Mouse (Mus musculus) inflammation-experienced regulatory T-cells, adult 6 months (primary cell): ENCODE measurements around the gene Tcerg1l. TPM values are rescaled to one million over a fixed set of nuclear protein-coding genes. Genes with fewer than 3 reads are reported as not detected.

Experiments used
- ATAC-seq: one replicate; pipeline ENCODE4 v1.8.0; 2017
- polyA plus RNA-seq, 3 experiments: library from polyadenylated mRNA; unstranded; fragments of 100-300 nt; shearing (Covaris generic); gene quantifications; one replicate each; pipeline ENCODE4 v1.2.1; 2017

Gene Tcerg1l
- polyA plus RNA-seq, 3 experiments from 2014 or later: not detected

DNA sequence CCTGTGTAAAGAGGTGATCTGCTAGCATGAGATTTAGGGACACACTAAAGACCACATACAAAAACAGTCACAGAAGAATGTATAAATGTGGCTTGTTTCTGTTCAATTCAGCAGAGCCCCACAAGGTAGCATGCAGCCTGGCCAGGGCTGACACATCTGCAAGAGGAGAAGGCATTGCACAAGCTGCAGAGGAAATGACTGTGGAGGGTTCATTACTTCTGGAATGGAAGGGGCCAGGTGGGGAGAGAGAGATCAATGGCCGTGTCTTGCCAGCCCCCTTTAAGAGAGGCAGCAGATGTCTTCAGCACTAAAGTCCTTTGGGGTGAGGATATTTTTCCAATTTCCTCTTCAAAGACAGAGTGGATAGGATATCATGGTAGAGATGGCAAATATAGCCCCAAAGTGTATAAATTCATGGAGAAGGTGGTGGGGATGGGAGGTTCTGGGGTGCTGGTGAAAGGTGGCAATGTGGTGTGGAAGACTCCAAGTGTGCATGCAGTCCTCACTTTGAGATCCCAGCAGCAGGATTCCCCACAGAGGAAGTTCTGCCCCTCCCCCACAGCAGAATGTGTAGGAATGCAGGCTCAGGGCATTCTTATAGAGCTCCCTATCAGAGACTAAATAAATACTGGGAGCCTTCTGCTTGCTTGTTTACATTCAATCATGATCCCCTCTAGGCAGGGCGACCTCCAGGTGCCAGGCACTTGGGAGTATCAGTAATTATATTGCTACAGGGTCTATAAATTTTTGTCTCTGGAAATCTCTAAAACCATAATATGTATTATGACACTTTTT lies 40.7 kb downstream of the Tcerg1l start:
- no peak for ATAC-seq

DNA sequence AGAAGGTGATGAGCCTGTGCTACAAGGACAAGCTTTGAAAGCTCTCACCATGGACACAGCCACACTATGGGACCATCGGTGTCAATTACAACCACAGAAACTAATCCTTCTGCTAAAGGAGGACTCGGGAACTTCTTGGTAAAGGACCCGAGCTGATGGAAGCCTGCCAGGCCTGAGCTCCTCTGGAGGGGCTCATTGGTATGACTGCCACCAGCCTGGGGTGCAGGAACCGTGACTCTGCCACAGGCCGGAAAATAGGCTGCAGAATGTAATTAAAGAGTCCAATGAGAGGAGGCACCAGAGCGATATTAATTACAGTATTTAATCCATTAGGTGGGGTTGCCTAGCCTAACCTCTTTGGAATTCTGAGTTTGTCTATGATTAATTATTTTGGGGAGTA lies 52.1 kb downstream of the Tcerg1l start:
- no peak for ATAC-seq

DNA sequence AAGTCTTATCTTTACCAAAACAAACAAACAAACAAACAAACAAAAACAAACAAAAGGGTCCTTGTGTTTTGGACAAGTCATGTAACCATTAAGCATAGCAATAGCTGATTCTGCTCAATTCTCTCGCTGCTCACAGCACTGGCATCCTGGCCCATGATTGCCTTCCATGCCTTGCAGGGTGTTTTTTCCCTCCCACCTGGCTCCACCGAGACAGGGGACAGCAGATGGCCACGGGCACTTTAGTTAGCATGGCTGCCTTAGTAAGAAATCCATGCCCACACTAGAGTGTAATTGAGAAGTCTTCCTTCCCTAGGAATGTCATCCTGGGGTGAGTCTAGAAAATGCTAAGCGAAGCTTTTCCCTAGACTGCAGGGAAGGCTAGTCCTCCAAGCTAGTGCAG lies 59.1 kb downstream of the Tcerg1l start:
- no peak for ATAC-seq

DNA sequence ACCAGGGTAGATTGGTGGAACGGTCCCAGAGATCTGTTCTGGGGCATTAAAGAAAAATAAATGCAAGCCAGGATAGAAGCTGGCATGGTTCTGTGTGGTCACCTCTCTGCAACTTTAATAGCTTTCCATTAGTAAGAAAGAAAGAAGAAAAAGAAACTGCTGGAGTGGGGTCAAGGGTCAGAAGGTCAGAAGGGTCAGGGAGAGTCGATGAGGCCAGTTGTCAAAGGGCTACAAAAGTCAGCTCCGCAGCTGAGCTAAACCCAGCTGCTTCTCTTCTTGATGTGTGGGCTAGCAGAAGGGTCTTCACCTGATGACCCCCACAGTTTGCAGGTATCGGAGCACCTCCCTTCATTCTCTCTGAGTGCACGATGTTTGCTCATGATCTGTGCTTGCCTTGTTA lies 59.6 kb downstream of the Tcerg1l start:
- no peak for ATAC-seq

DNA sequence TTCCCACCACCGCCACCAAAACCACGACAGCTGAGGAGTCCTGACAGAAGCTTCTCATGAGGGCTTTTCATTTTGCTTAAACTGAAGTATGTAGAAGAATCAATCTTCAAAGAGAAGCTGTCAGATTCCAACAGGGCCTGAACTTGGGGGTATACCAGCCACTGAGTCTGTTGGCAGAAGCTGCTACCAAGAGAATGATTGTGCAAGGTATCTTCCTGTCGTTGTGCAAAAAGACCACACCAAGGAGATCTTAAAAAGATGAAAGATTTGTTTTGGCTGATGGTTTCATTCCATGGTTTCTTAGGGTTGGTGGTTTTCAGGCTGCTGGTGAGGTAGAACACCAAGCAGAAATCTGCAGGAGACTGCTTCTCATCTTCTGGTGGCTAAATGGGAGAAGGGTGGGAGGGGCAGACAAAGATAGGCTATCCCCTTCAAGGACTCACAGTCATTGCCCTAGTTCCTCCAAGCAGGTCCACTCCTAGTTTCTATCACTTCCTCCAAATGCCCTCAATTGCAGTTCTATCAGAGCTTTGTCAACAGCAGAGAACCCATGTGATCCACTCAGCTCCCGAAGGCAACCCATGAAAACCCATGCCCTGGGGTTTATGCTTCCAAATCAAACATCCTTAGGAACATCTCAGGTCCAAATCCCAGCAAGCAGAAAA lies 64.9 kb downstream of the Tcerg1l start:
- no peak for ATAC-seq

DNA sequence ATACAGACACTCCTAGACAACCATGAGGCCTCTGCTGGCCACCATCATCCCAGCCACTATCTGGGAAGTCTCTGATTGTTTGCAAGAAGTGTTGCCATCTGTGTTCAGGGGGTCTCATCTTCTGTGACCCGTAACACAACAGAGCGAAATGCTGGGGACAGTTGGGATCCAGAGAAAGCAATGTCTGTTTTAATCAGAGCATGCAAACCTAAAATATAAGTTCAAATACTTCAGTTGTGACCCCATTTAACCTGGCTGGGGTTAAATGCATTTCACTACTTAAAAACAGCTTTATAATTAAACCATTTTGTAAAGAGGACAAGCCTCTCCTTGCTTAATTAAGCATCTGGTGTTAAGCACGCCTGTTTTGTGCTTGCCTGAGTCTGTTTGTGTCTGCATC lies 66.3 kb downstream of the Tcerg1l start:
- no peak for ATAC-seq

DNA sequence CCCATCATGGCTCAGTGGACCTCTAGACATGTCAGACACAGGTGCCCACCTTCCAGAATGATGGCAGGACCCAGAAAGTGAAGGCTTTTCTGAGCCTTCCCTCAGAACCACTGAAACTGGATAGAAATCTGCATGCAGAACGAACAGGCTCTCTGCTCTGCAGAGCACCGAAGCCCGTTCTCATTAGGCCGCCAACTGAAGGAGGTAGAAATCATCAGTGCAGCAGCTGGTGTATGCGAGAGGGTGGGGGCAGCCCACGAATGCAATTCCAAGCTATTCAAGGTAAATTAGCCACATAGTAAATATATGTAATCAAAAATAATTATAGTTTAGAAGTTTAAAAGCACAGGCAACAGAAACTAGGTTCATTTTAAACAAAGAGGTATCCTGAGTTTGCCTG lies 68.9 kb downstream of the Tcerg1l start:
- no peak for ATAC-seq

DNA sequence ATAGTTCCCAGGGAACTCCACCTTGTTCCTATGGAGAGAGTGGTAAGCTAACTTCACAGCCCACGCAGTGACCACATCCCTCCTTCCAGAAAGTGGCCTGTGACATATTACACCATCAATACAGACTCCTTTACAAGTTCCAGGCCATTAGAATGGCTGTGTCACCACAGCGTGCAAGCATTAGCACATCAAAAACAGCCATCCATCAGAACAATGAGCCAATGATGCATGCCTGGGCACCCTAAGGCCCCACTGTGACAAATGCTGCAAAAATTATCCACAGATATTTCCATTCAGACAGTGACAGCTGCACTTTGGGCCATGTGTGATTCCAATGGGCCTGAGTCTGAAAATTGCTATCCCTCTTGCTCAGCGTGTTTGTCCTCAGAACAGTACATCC lies 70.8 kb downstream of the Tcerg1l start:
- no peak for ATAC-seq

DNA sequence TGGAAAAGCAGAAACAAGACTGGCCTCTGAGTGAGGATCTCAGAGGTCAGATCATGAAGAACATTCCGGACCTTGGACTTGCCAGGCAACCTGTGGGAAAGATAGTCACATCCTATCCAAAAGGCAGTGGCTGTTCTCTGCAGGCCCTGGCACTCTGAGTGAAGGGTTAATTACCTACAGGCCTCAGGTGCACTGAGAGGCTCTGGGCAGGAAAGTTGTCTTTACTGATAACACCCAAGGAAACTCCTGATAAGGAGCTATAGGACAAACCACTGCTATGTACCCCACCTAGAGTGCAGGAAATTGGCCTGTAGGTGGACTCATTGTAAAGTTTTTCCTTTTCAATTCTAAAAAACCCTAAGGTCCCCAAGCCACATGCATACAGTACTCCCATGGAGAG lies 83.8 kb downstream of the Tcerg1l start:
- no peak for ATAC-seq

DNA sequence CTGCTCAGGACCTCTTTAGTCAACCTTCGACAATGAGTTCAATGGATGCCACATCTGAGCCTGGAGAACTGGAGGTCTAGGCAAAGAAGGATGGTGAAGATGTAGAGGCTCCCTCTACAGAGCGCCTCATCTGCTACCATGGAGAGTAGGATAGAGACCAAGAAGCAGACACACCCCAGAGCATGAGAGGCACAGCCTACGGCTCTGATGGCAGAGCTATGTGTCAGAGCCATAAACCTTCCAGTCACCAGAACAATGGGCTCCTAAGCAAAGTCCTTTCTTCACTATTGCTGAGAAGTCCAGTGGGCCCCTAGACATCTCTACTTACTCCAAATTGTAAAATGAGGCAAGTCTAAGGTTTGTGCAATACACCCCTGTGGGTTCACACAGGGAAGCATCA lies 91.4 kb downstream of the Tcerg1l start:
- ATAC-seq: no peak

DNA sequence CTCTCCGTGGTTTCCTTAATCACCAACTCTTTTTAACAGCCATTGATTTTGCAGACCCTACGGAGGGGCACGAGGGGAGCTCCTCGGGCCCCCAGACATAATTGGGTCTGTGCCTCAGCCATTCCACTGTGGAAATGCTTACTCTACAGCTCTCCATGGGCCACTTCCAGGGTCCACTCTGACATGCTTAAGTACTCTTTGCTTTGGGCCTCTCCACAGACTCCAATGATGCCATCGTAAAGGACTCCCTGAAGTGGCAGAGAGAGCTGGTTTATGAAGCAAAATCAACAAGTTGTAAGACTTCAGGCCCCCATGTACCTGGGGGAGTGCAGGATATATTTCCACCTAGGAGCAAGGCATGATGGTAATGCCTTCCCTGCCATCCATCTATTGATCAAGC lies 112.7 kb downstream of the Tcerg1l start:
- no peak for ATAC-seq

DNA sequence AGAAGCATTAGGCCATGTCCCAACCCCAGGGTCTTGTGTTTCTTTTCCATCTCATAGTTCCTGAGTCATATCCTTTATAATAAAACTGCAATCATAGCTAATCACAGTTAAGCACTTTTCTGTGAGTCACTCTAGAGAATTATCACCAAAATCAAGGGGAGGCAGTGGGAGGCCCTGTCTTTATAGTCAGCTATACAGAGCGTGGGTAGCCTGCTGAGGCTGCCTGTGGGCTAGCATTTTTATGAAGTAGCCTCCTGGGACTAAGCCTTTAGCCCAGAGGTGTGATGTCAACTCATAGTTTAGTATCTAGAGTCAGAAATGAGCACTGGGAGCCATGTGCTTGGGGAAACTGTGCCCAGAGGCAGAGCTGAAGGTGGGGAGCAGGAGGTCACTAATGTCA lies 122.3 kb downstream of the Tcerg1l start:
- ATAC-seq: no peak

DNA sequence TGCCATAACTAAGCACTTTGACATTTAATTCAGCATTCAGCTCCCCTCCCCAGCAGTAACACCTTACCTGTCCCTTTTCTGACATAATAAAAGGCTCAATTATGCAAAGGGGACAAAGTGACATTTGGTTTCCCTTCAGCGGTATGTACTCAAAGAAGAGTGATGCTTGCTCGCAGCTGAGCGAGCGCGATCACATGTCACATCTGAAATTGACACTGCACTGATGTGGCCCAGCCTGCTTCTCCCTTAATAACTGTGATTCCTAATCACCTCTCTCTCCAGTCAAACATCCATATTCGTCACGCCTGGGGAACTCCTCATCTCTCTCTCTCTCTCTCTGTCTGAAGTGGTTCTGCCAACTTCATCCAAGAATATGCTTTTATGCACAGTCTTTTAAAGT lies 126.2 kb downstream of the Tcerg1l start:
- ATAC-seq: no peak

DNA sequence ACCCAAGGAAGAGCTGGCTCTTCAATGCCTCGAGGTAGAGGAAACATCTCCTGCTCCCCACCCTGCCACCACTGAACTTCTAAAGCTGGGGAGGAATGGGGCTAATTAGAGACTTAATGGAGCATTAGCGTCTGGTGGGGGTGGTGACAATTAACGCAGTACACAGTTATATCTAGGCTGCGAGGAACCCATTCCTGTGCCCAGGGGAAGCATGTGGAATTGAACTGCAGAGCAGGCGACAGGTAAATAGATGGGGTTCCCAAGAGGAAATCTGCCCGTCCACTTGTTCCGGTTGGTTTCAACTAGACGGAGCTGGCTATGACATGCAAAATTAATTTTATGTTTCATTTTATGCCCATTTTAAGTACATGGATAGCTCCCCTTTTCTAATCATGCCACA lies 128.1 kb downstream of the Tcerg1l start:
- ATAC-seq: no peak

DNA sequence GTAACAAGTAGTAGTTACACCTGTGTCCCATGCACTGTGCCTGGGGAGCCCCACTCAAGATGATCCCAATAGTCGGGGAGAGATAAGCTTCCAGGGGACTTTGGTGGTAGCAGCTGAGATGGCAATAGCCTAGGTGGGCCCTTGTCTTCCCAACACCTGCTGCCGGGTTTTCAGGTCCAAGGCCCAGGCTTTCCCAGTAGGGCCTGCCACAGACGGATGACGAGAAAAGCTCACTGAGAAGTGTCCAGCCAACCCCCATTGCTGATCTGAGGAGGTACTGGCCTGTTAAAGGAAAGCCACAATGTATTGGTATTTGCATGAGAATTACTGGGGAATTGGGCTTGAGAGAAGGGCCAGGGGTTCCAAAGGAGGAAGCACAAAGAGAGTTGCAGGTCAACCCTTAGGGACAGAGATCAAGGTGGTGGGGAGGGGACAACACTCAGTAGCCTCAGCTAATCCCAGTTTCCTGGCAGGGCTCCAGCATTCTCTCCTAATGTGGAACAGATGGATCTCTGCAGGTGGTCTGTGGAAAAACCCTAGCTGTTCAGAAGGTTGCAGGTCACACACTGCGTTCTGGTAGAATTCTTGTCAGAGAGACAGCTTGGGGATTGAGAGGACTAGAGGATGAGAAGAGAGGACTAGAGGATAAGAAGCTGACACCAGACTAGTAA lies 129.4 kb downstream of the Tcerg1l start:
- ATAC-seq: no peak

DNA sequence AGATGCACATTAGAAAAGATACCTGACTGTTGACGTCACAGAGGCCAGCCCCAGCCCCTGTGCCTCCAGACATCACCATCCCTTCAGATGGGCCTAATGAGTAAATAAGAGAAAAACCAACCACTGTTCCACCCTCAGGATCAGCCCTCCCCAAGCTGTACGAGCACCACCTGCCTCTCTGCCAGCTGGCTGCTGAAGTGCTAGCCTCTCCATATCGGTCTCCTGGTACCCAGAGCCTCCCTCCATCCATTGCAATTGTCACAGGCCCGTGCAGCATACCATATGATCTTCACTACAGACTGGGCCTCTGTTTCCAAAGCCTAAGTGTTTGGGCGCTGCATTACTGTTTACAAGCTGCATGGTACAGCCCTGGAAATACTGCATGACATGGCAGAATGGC lies 148.9 kb downstream of the Tcerg1l start:
- ATAC-seq: no peak

DNA sequence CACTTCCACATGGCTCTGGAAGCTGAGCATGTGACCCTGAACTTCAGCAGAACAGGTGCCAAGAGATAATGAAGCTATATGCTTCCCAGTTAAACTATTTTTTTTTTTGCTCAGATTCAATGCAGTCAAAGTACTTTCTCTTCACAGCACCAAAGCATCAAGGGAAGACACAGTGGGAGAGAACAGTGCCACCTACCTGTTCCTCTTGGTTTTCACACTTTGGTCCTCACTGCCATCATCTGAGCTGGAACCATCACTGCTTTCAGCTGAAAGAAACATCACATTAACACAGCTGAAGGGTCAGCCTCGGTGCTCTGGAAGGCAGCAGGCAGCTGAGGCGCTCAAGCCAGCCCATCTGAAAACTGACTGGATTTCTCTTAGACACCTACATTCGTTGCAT lies 149.4 kb downstream of the Tcerg1l start:
- ATAC-seq: no peak

DNA sequence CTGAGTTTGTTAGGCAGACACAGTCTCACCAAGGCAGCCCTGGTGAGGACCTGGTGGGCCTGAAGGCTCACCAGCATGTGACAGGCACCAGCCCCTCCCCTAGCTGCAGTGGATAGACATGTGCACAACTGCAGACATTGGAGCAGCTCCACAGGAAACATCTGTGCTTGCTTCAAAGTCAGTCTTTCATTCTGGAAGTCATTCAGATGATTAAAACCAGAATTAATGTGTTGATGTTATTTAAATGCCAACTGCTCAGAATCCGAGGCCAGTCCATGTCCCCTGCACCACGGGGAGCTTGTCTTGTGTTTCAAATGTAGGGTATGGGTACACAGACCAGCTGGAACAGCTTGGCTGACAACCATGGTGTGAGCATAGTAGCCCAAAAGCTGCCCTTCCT lies 150.8 kb downstream of the Tcerg1l start:
- ATAC-seq: no peak

DNA sequence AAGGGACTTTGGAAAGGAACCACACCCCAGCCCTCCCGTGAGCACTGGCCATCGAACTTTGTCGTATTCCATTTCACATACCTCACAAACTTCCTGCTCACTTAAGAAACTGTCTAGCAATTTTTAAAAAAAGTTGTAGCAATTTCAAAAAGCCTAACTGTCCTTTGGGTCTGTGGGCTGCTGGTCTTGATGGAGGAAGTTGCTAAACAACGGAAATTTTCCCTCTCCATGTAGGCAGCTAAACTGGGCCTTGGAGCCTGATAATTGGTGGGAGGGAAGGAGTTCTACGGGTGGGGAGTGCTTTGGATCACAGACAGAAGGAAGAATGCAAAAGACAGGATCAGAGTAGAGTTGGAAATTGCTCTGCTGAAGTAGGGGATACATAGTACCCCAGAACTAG lies 155.3 kb downstream of the Tcerg1l start:
- no peak for ATAC-seq

DNA sequence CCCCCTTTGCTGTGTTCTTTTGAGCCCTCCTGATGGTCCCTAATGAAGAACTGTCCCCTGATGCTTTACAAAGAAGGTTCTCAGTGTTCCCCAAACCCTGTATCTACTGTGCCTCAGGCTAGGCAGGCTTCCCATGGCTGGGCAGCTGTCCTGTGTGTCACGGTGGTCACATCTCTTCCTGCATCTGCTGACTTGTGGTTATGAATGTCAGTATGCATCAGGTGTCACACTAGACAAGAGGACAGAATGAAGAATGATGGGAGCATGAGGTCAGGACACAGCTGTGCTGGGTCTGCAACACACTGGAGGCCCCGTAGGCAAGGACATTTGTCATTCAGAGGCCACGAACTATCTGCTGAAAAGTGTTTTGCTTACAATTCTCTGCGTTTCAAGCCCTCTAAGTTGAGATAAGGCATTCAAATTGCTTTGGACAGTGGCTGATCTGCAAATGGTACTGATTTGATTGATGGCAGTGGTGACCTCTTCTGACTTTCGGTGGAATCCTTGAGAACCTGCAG lies 159.8 kb downstream of the Tcerg1l start:
- no peak for ATAC-seq

DNA sequence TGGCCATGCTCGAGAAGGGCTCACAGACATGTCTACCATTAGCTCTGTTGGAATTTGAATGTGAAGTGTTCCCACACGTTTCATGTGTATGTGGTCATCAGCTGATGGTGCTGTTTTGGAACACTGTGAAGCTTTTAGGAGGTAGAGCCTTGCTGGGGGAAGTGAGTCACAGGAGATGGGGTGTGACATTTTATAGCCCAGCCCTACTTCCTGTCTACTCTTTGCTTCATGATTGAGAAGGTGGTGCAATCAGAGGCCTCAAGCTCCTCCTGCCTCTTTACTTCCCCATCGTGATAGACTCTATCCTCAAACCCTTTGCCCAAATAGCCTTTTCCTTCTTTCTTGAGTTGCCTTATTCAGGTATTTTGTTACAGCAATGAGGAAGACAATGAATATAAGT lies 173.3 kb downstream of the Tcerg1l start:
- no peak for ATAC-seq

DNA sequence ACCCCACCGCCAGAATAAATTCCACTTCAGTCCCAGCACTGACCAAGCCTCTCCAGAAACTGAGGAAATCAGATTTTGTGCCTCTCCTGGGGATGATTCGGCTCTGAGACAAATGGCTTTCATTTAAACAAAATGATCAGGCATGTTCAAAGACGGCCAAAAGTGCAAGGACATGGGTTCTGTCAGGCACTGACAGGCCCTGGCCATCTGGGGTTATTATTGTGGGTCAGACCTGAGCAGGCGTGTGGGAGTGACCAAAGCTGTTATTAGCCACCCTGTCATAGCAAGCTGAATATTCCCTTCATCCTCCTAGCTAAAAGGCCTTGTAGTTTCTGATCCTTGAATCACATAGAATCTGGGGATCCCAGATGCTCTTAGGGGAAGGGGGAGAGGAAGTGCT lies 174.6 kb downstream of the Tcerg1l start:
- no peak for ATAC-seq

DNA sequence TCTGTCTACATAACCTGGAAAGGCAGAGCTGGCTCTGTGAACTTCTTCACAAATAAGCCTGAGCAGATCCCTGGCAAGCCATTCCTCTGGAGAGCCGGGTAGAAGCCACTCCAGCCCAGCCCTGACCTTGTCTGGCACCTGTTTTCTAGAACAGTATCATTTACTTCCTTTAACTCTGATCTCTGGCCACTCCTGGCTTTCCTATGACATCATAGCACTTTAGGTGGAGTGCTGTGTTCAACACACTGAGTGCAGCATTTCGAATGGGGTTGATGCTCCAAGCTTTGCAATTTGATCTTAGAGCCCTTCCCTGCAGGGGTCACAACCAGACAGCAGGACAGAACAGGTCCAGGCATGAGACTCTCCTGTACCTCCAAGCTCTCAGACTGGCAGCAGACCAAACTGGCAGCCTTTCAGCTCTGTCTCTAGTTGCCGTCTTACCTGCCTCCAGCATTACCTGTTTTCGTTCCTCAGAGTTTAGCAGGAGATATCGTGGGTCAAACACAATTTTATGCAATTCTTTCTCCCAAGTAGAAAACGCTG lies 179.9 kb downstream of the Tcerg1l start:
- ATAC-seq: no peak
